Mouse (Mus musculus) heart, embryonic 14.5 days (tissue): ENCODE data around the gene Mark2. TPM values are rescaled to one million over a fixed set of nuclear protein-coding genes. Genes with fewer than 3 reads are reported as not detected.

Source experiments
- polyA plus RNA-seq: library from polyadenylated mRNA; unstranded; fragments of >200 nt; fragmentation: Nextera tagmentation; extraction: Ambion mirVana; gene quantifications from 2 replicates; pipeline ENCODE4 v1.2.1, GENCODE M21; 2014

Mark2 gene
- polyA plus RNA-seq, 1 experiment from 2014 or later, result 40.2 TPM

Other genes starting within 250 kb of the Mark2 start
- gene Flrt1, start 236.1 kb downstream of the Mark2 start, polyA plus RNA-seq, result 1.4 and 1.5 TPM in 2 replicates
- gene Otub1, start 135.5 kb downstream of the Mark2 start, polyA plus RNA-seq, result 151 and 153 TPM in 2 replicates
- gene Cox8a, start 124.2 kb downstream of the Mark2 start, polyA plus RNA-seq, result 2,457 and 2,575 TPM in 2 replicates
- gene Naa40, start 100.7 kb downstream of the Mark2 start, polyA plus RNA-seq, result 55.9 and 58.5 TPM in 2 replicates
- 6.1 and 10.7 TPM in 2 replicates for gene Rcor2, start 74.5 kb downstream of the Mark2 start, polyA plus RNA-seq
- 11.1 and 14.8 TPM in 2 replicates for gene Spindoc, start 41.1 kb upstream of the Mark2 start, polyA plus RNA-seq
- 4.4 and 5.8 TPM in 2 replicates for gene 2700081O15Rik, start 75.8 kb upstream of the Mark2 start, polyA plus RNA-seq
- gene Rtn3, start 141.4 kb upstream of the Mark2 start, polyA plus RNA-seq, result 108 and 132 TPM in 2 replicates
- gene Atl3, start 152.2 kb upstream of the Mark2 start, polyA plus RNA-seq, result 9.1 and 12.1 TPM in 2 replicates
- 63.1 and 69.9 TPM in 2 replicates for gene Pla2g16, start 215.6 kb upstream of the Mark2 start, polyA plus RNA-seq